Mouse (Mus musculus): ENCODE measurements around the gene Htra1. TPM values are rescaled to one million over a fixed set of nuclear protein-coding genes. Genes with fewer than 3 reads are reported as not detected.

Htra1 gene
- polyA plus RNA-seq, 1 experiment, result 37.7 TPM

GRCm38 (mm10) chr7:130968537-130968936 lies 32.6 kb downstream of the Htra1 start:
- no peak overlapping the region for H3K4me3 ChIP-seq (ENCODE audit: extremely low read depth, insufficient read depth, insufficient read length)
- DNase-seq (ENCODE audit: low read depth in 1 of 2, low spot score in 2 of 2), result no peak
- H3K27ac ChIP-seq (ENCODE audit: insufficient read depth, low read length), result peak overlapping the region; percentile 3; the same call in 1 of the 2 replicates
- WGBS, result 73% methylated on average over 7 of the region's 7 CpGs
- no peaks in the 10 kb centered on the region for H3K27me3 ChIP-seq (ENCODE audit: control insufficient read depth, insufficient read depth, low read length)
- no peak for TF ChIP-seq POLR2A (IDR thresholded peaks at IDR 0.05; ENCODE audit: low read depth, low read length)
- no peak for TF ChIP-seq CTCF (IDR thresholded peaks at IDR 0.05; ENCODE audit: extremely low read depth, insufficient read depth, insufficient read length, insufficient replicate concordance)
- H3K36me3 ChIP-seq (ENCODE audit: control insufficient read depth, insufficient read depth, low read length), result no peaks in the 10 kb centered on the region
- no peaks in the 10 kb centered on the region for H3K4me1 ChIP-seq (ENCODE audit: control insufficient read depth, insufficient read depth, insufficient read length)

- H3K4me3 ChIP-seq (ENCODE audit: extremely low read depth, insufficient read depth, insufficient read length), result no peak overlapping the region
- no peaks in the 10 kb centered on the region for H3K36me3 ChIP-seq (ENCODE audit: control insufficient read depth, insufficient read depth, low read length)
- no peak for DNase-seq (ENCODE audit: low read depth in 1 of 2, low spot score in 2 of 2)
- H3K27ac ChIP-seq (ENCODE audit: insufficient read depth, low read length), result 0 out of 2 replicates have a peak overlapping the region, but pooled peaks have one; percentile 3
- 51% methylated on average over 5 of the region's 5 CpGs for WGBS
- TF ChIP-seq POLR2A (IDR thresholded peaks at IDR 0.05; ENCODE audit: low read depth, low read length) (no peak), CTCF (IDR thresholded peaks at IDR 0.05; ENCODE audit: extremely low read depth, insufficient read depth, insufficient read length, insufficient replicate concordance) (no peak)
- H3K27me3 ChIP-seq (ENCODE audit: control insufficient read depth, insufficient read depth, low read length), result no peaks in the 10 kb centered on the region
- no peaks in the 10 kb centered on the region for H3K4me1 ChIP-seq (ENCODE audit: control insufficient read depth, insufficient read depth, insufficient read length)
These were observed 33.2 kb downstream of the Htra1 start for GRCm38 (mm10) chr7:130969076-130969475.

- WGBS, result 84% methylated on average over 3 of the region's 3 CpGs
- no peaks in the 10 kb centered on the region for H3K4me1 ChIP-seq (ENCODE audit: control insufficient read depth, insufficient read depth, insufficient read length)
- no peak for DNase-seq (ENCODE audit: low read depth in 1 of 2, low spot score in 2 of 2)
- TF ChIP-seq POLR2A (IDR thresholded peaks at IDR 0.05; ENCODE audit: low read depth, low read length) (no peak), CTCF (IDR thresholded peaks at IDR 0.05; ENCODE audit: extremely low read depth, insufficient read depth, insufficient read length, insufficient replicate concordance) (no peak)
- no peaks in the 10 kb centered on the region for H3K36me3 ChIP-seq (ENCODE audit: control insufficient read depth, insufficient read depth, low read length)
- no peaks in the 10 kb centered on the region for H3K27me3 ChIP-seq (ENCODE audit: control insufficient read depth, insufficient read depth, low read length)
- no peak overlapping the region for H3K27ac ChIP-seq (ENCODE audit: insufficient read depth, low read length)
- H3K4me3 ChIP-seq (ENCODE audit: extremely low read depth, insufficient read depth, insufficient read length), result no peak overlapping the region
These were observed 33.6 kb downstream of the Htra1 start for GRCm38 (mm10) chr7:130969507-130969906.

GRCm38 (mm10) chr7:130972767-130973166 lies 36.9 kb downstream of the Htra1 start:
- DNase-seq (ENCODE audit: low read depth in 1 of 2, low spot score in 2 of 2), result no peak

GRCm38 (mm10) chr7:130976305-130976935 lies 40.5 kb downstream of the Htra1 start:
- Histone ChIP-seq H3K27me3 (ENCODE audit: control insufficient read depth, insufficient read depth, low read length) (no peaks in the 10 kb centered on the region), H3K27ac (ENCODE audit: insufficient read depth, low read length) (no peak overlapping the region), H3K4me3 (ENCODE audit: extremely low read depth, insufficient read depth, insufficient read length) (no peak overlapping the region), H3K36me3 (ENCODE audit: control insufficient read depth, insufficient read depth, low read length) (no peaks in the 10 kb centered on the region), H3K4me1 (ENCODE audit: control insufficient read depth, insufficient read depth, insufficient read length) (no peaks in the 10 kb centered on the region)
- TF ChIP-seq CTCF (IDR thresholded peaks at IDR 0.05; ENCODE audit: extremely low read depth, insufficient read depth, insufficient read length, insufficient replicate concordance), result no peak
- no peak for TF ChIP-seq POLR2A (IDR thresholded peaks at IDR 0.05; ENCODE audit: low read depth, low read length)
- no peak for DNase-seq (ENCODE audit: low read depth in 1 of 2, low spot score in 2 of 2)
- 67% methylated on average over 13 of the region's 13 CpGs for WGBS

More at GRCm38 (mm10) chr7:130972767-130973166, 36.9 kb downstream of the Htra1 start:
- no peak overlapping the region for H3K27ac ChIP-seq (ENCODE audit: insufficient read depth, low read length)
- no peaks in the 10 kb centered on the region for H3K27me3 ChIP-seq (ENCODE audit: control insufficient read depth, insufficient read depth, low read length)
- no peak overlapping the region for H3K4me3 ChIP-seq (ENCODE audit: extremely low read depth, insufficient read depth, insufficient read length)
- no peaks in the 10 kb centered on the region for H3K36me3 ChIP-seq (ENCODE audit: control insufficient read depth, insufficient read depth, low read length)
- H3K4me1 ChIP-seq (ENCODE audit: control insufficient read depth, insufficient read depth, insufficient read length), result no peaks in the 10 kb centered on the region
- no peak for TF ChIP-seq CTCF (IDR thresholded peaks at IDR 0.05; ENCODE audit: extremely low read depth, insufficient read depth, insufficient read length, insufficient replicate concordance)
- no peak for TF ChIP-seq POLR2A (IDR thresholded peaks at IDR 0.05; ENCODE audit: low read depth, low read length)
- 90% methylated on average over 9 of the region's 9 CpGs for WGBS

- no peak for DNase-seq (ENCODE audit: low read depth in 1 of 2, low spot score in 2 of 2)
- TF ChIP-seq CTCF (IDR thresholded peaks at IDR 0.05; ENCODE audit: extremely low read depth, insufficient read depth, insufficient read length, insufficient replicate concordance) (no peak), POLR2A (IDR thresholded peaks at IDR 0.05; ENCODE audit: low read depth, low read length) (no peak)
- WGBS, result 84% methylated on average over 5 of the region's 5 CpGs
These were observed 42.0 kb downstream of the Htra1 start for GRCm38 (mm10) chr7:130977794-130978521.

GRCm38 (mm10) chr7:130978545-130978944 lies 42.6 kb downstream of the Htra1 start:
- Histone ChIP-seq H3K4me3 (ENCODE audit: extremely low read depth, insufficient read depth, insufficient read length) (no peak overlapping the region), H3K36me3 (ENCODE audit: control insufficient read depth, insufficient read depth, low read length) (no peaks in the 10 kb centered on the region), H3K27me3 (ENCODE audit: control insufficient read depth, insufficient read depth, low read length) (no peaks in the 10 kb centered on the region), H3K27ac (ENCODE audit: insufficient read depth, low read length) (no peak overlapping the region), H3K4me1 (ENCODE audit: control insufficient read depth, insufficient read depth, insufficient read length) (no peaks in the 10 kb centered on the region)
- TF ChIP-seq POLR2A (IDR thresholded peaks at IDR 0.05; ENCODE audit: low read depth, low read length), result no peak
- WGBS, result 86% methylated on average over 1 of the region's 1 CpGs
- DNase-seq (ENCODE audit: low read depth in 1 of 2, low spot score in 2 of 2), result no peak

More at GRCm38 (mm10) chr7:130977794-130978521, 42.0 kb downstream of the Htra1 start:
- no peak overlapping the region for H3K4me3 ChIP-seq (ENCODE audit: extremely low read depth, insufficient read depth, insufficient read length)
- H3K4me1 ChIP-seq (ENCODE audit: control insufficient read depth, insufficient read depth, insufficient read length), result no peaks in the 10 kb centered on the region
- no peaks in the 10 kb centered on the region for H3K27me3 ChIP-seq (ENCODE audit: control insufficient read depth, insufficient read depth, low read length)
- H3K36me3 ChIP-seq (ENCODE audit: control insufficient read depth, insufficient read depth, low read length), result no peaks in the 10 kb centered on the region
- no peak overlapping the region for H3K27ac ChIP-seq (ENCODE audit: insufficient read depth, low read length)
